Mouse (Mus musculus) heart, adult 18-20 months (tissue): Measurements from ENCODE around the gene Ghdc. TPM values are rescaled to one million over a fixed set of nuclear protein-coding genes. Genes with fewer than 3 reads are reported as not detected.

Experiments
- DNase-seq, 2 experiments: peaks; one replicate each; pipeline ENCODE4 v3.0.0; 2021 to 2022; ENCODE audit warnings: mixed read lengths in 1 of 2
- total RNA-seq, 2 experiments: library from RNA; stranded (reverse); gene quantifications; 2 replicates each; pipeline ENCODE4 v1.2.3; 2021

Ghdc gene
- total RNA-seq, 2 experiments from 2014 or later, result 9.8 to 13.4 TPM

DNA sequence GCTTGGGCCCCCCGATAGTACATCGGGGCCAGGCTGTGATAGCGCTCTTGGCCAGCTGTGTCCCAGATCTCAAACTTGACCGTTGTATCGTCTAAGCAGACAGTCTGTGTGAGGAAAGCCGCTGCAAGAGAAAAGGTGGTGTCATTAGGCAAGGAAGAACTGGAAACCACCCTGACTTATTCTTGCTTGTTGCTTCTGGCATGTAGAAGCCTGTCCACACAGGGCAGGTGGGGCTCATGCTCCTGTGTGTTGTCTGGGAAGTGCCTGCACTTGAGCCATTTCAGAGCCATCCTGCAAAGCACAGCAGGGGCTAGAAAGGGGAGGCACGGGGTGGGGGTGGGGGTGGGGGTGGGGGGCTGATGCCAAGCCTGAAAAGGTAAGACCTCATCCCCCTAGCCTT, 52.3 kb downstream of the Ghdc start:
- no peak for DNase-seq

DNA sequence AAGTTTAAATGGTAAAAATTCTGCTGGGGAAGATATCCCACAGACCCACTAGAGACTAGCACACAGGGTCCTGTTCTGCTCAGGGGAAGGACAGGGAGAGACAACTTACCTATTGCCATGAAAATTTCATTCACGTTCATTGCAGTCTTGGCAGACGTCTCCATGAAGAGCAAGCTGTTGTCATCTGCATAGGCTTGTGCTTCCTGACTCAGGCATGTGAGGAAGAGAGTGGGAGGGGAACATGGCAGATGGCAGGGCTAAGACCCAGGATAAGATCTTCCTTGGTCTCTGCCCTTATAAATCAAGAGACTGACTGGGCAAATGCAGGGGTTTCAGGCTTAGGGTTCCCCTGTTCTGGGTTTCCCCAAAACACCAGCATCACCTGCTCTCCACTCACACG, 54.1 kb downstream of the Ghdc start:
- DNase-seq, result no peak

Other genes starting within 250 kb of the Ghdc start
- gene Acly, start 243.0 kb downstream of the Ghdc start, total RNA-seq, result 10 to 100 TPM; 35.6 to 80.9 TPM
- gene Ttc25, start 225.3 kb downstream of the Ghdc start, total RNA-seq, result under 1 TPM; 0.17 to 0.46 TPM
- 1 to 10 TPM; 6.1 to 7.7 TPM for gene Cnp, start 196.1 kb downstream of the Ghdc start, total RNA-seq
- gene Nkiras2, start 151.7 kb downstream of the Ghdc start, total RNA-seq, result 10 to 100 TPM; 48.6 to 50.6 TPM
- 100 to 1,000 TPM; 126 to 128 TPM for gene Dnajc7, start 150.8 kb downstream of the Ghdc start, total RNA-seq
- under 1 TPM; 0.12 to 0.44 TPM for gene Zfp385c, start 78.5 kb downstream of the Ghdc start, total RNA-seq
- 1 to 10 TPM in 1 of 2 experiments, under 1 TPM in 1; 0.60 to 1.0 TPM for gene Dhx58, start 66.7 kb downstream of the Ghdc start, total RNA-seq
- gene Kat2a, start 58.5 kb downstream of the Ghdc start, total RNA-seq, result 10 to 100 TPM; 12.2 to 14.7 TPM
- gene Hspb9, start 57.1 kb downstream of the Ghdc start, total RNA-seq, result not detected
- gene Rab5c, start 32.7 kb downstream of the Ghdc start, total RNA-seq, result 10 to 100 TPM; 53.9 to 59.8 TPM
- gene Kcnh4, start 11.0 kb downstream of the Ghdc start, total RNA-seq, result not detected
- gene Hcrt, start 8.0 kb downstream of the Ghdc start, total RNA-seq, result not detected
- 10 to 100 TPM; 55.0 to 60.1 TPM for gene Stat5b, start 79.8 kb upstream of the Ghdc start, total RNA-seq
- 10 to 100 TPM; 17.2 to 23.0 TPM for gene Stat5a, start 88.4 kb upstream of the Ghdc start, total RNA-seq
- gene Stat3, start 168.6 kb upstream of the Ghdc start, total RNA-seq, result 10 to 100 TPM; 71.8 to 83.2 TPM
- 100 to 1,000 TPM; 192 to 214 TPM for gene Cavin1, start 199.9 kb upstream of the Ghdc start, total RNA-seq
- gene Atp6v0a1, start 238.5 kb upstream of the Ghdc start, total RNA-seq, result 10 to 100 TPM; 87.1 to 92.2 TPM